Mouse (Mus musculus) spleen, adult 2 months (tissue): ENCODE data around the gene Msh3.
"Not testable (repeated sequence)": the region's sequence is repeated elsewhere in the genome, so short reads cannot be mapped to it uniquely, and the experiment has no call there.

Source experiments
- CTCF ChIP-seq: fragments of 200-500 bp; IDR thresholded peaks from 2 replicates; pipeline ENCODE4 v1.5.1; 2011; ENCODE audit warnings: mild to moderate bottlenecking, inconsistent platforms; ENCODE audit not compliant: insufficient read depth, insufficient read length, insufficient replicate concordance; ENCODE audit errors: extremely low read depth
- POLR2A ChIP-seq: fragments of 200-500 bp; IDR thresholded peaks from 2 replicates; pipeline ENCODE4 v1.6.1; 2011; ENCODE audit warnings: low read depth, low read length, inconsistent platforms

- not testable (repeated sequence) for TF ChIP-seq CTCF, POLR2A
These were observed 161.0 kb downstream of the Msh3 start for GRCm38 (mm10) chr13:92193806-92194205.
